Comparison of ENCODE assay signal across 8 mouse cellular contexts in genomic region chr17:72920971-72921370, GRCm38 (mm10). TPM values are rescaled to one million over a fixed set of nuclear protein-coding genes. Genes with fewer than 3 reads are reported as not detected.
DNase-seq lines count a peak whose midpoint lies in the region; ATAC-seq lines count a peak whose summit lies in the region.

No protein-coding gene starts in this region.

- H3K4me2 ChIP-seq in heart, embryonic 12.5 days = peak overlapping the region; percentile 91
- peak overlapping the region; percentile 51 for H3K4me2 ChIP-seq in embryonic facial prominence, embryonic 13.5 days
- peak overlapping the region; percentile 33 for H3K4me2 ChIP-seq in midbrain, embryonic 11.5 days

- H3K4me1 ChIP-seq in heart, embryonic 12.5 days (replicated peaks) = peaks cover 64% of the 10 kb centered on the region
- H3K4me1 ChIP-seq in embryonic facial prominence, embryonic 13.5 days = peaks cover 54% of the 10 kb centered on the region
- H3K4me1 ChIP-seq in hindbrain, embryonic 10.5 days (replicated peaks) = peaks cover 75% of the 10 kb centered on the region
- peaks cover 26% of the 10 kb centered on the region for H3K4me1 ChIP-seq in midbrain, embryonic 11.5 days (ENCODE audit: control insufficient read depth, insufficient read depth, low read length)

- 32% methylated on average over 9 of the region's 9 CpGs for WGBS in heart, embryonic 12.5 days
- 44% methylated on average over 9 of the region's 9 CpGs for WGBS in embryonic facial prominence, embryonic 13.5 days
- 58% methylated on average over 9 of the region's 9 CpGs for WGBS in hindbrain, embryonic 10.5 days
- WGBS in midbrain, embryonic 11.5 days = 48% methylated on average over 9 of the region's 9 CpGs

- peak overlapping the region; percentile 85 for H3K27ac ChIP-seq in heart, embryonic 12.5 days (ENCODE audit: poor library complexity, severe bottlenecking)
- no peak overlapping the region for H3K27ac ChIP-seq in embryonic facial prominence, embryonic 13.5 days
- 0 out of 2 replicates have a peak overlapping the region, but pooled peaks have one; percentile 35 for H3K27ac ChIP-seq in hindbrain, embryonic 10.5 days
- H3K27ac ChIP-seq in midbrain, embryonic 11.5 days (ENCODE audit: low read depth, low read length) = no peak overlapping the region

- peaks cover 51% of the 10 kb centered on the region for H3K36me3 ChIP-seq in heart, embryonic 12.5 days
- H3K36me3 ChIP-seq in embryonic facial prominence, embryonic 13.5 days = peaks cover 44% of the 10 kb centered on the region
- H3K36me3 ChIP-seq in hindbrain, embryonic 10.5 days = peaks cover 49% of the 10 kb centered on the region
- H3K36me3 ChIP-seq in midbrain, embryonic 11.5 days (ENCODE audit: control insufficient read depth, insufficient read depth, low read length) = no peaks in the 10 kb centered on the region

- no peak for ATAC-seq in heart, embryonic 12.5 days (ENCODE audit: insufficient number of reproducible peaks, low FRiP score)
- ATAC-seq in embryonic facial prominence, embryonic 13.5 days (ENCODE audit: insufficient number of reproducible peaks, insufficient read depth, low FRiP score, low TSS enrichment, low read depth) = no peak
- no peak for ATAC-seq in midbrain, embryonic 11.5 days (ENCODE audit: low FRiP score)
- ATAC-seq in monocyte, adult 5-6 weeks (replicated peaks; ENCODE audit: insufficient number of reproducible peaks, low FRiP score, low TSS enrichment, poor library complexity, severe bottlenecking) = no peak

- H3K27me3 ChIP-seq in heart, embryonic 12.5 days (replicated peaks) = no peaks in the 10 kb centered on the region
- no peaks in the 10 kb centered on the region for H3K27me3 ChIP-seq in embryonic facial prominence, embryonic 13.5 days
- H3K27me3 ChIP-seq in hindbrain, embryonic 10.5 days (ENCODE audit: insufficient read depth, poor library complexity, severe bottlenecking) = peaks cover 9% of the 10 kb centered on the region
- no peaks in the 10 kb centered on the region for H3K27me3 ChIP-seq in midbrain, embryonic 11.5 days (ENCODE audit: control insufficient read depth, insufficient read depth, low read length)

- no peak for DNase-seq in heart, postnatal 36 days
- no peak for DNase-seq in hindbrain, embryonic 10.5 days (ENCODE audit: low spot score)
- no peak for DNase-seq in midbrain, embryonic 11.5 days (ENCODE audit: low spot score, missing footprints)
- DNase-seq in cerebellum, adult 8-10 months = no peak
- no peak for DNase-seq in right cerebral cortex, postnatal 10 days (ENCODE audit: low spot score in 2 of 2)

- peak overlapping the region; percentile 90 for H3K9ac ChIP-seq in heart, embryonic 12.5 days
- no peak overlapping the region for H3K9ac ChIP-seq in embryonic facial prominence, embryonic 13.5 days
- H3K9ac ChIP-seq in midbrain, embryonic 11.5 days (ENCODE audit: low read length) = no peak overlapping the region

- intact Hi-C loops in heart, postnatal 36 days (cut with DNase I) = loop anchor here (2.0 kb wide), 2 partner anchors 14 to 54 kb away; no protein-coding TSS in a partner anchor

- H3K9me3 ChIP-seq in heart, embryonic 12.5 days (replicated peaks) = no peaks in the 10 kb centered on the region
- no peaks in the 10 kb centered on the region for H3K9me3 ChIP-seq in embryonic facial prominence, embryonic 13.5 days
- H3K9me3 ChIP-seq in hindbrain, embryonic 10.5 days = no peaks in the 10 kb centered on the region
- H3K9me3 ChIP-seq in midbrain, embryonic 11.5 days (ENCODE audit: control insufficient read depth, low read length) = no peaks in the 10 kb centered on the region

- peak overlapping the region; percentile 93 for H3K4me3 ChIP-seq in heart, embryonic 12.5 days
- H3K4me3 ChIP-seq in embryonic facial prominence, embryonic 13.5 days = peak overlapping the region; percentile 19; the same call in 1 of the 2 replicates
- peak overlapping the region; percentile 31; the same call in 1 of the 2 replicates for H3K4me3 ChIP-seq in hindbrain, embryonic 10.5 days
- no peak overlapping the region for H3K4me3 ChIP-seq in midbrain, embryonic 11.5 days (ENCODE audit: low read depth, low read length)

RNA-seq across cellular contexts. Expression of gene Lbh, which starts 2.9 kb away (rescaled TPM):
- 22.6 and 23.7 TPM in 2 replicates for polyA plus RNA-seq in heart, embryonic 12.5 days (2016; fragmentation: Nextera tagmentation; extraction: Ambion mirVana)
- 100 to 1,000 TPM; 339 to 436 TPM for total RNA-seq in heart, postnatal 36 days (2021)
- 4.0 TPM in 2 replicates for polyA plus RNA-seq in embryonic facial prominence, embryonic 13.5 days (2015; fragmentation: Nextera tagmentation; extraction: Ambion mirVana)
- polyA plus RNA-seq in hindbrain, embryonic 10.5 days (2016; fragmentation: Nextera tagmentation; extraction: Ambion mirVana) = 2.4 and 2.6 TPM in 2 replicates
- polyA plus RNA-seq in midbrain, embryonic 11.5 days (2014; fragmentation: Nextera tagmentation; extraction: Ambion mirVana) = 5.1 and 5.3 TPM in 2 replicates
- total RNA-seq in monocyte, adult 5-6 weeks (2017) = 71.9 to 97.1 TPM (median 79.5 TPM) in 3 replicates

Comparison
In these comparisons a context has a peak if more than half of its experiments do, and no peak if none do; other contexts are left out.
1. H3K27ac ChIP-seq: peak in heart, embryonic 12.5 days (single experiment) and hindbrain, embryonic 10.5 days (single experiment); none in embryonic facial prominence, embryonic 13.5 days (single experiment) and midbrain, embryonic 11.5 days (single experiment).
2. H3K4me2 ChIP-seq: peak in every context shown above with its lines; median percentile 91 in heart, embryonic 12.5 days; 51 in embryonic facial prominence, embryonic 13.5 days; 33 in midbrain, embryonic 11.5 days.